Mouse (Mus musculus): ENCODE data around the gene Myoz1. TPM values are rescaled to one million over a fixed set of nuclear protein-coding genes. Genes with fewer than 3 reads are reported as not detected.
"Not testable (repeated sequence)": the region's sequence is repeated elsewhere in the genome, so short reads cannot be mapped to it uniquely, and the experiment has no call there.

Gene Myoz1
- polyA plus RNA-seq, 1 experiment from 2014 or later: 0.26 TPM

DNA sequence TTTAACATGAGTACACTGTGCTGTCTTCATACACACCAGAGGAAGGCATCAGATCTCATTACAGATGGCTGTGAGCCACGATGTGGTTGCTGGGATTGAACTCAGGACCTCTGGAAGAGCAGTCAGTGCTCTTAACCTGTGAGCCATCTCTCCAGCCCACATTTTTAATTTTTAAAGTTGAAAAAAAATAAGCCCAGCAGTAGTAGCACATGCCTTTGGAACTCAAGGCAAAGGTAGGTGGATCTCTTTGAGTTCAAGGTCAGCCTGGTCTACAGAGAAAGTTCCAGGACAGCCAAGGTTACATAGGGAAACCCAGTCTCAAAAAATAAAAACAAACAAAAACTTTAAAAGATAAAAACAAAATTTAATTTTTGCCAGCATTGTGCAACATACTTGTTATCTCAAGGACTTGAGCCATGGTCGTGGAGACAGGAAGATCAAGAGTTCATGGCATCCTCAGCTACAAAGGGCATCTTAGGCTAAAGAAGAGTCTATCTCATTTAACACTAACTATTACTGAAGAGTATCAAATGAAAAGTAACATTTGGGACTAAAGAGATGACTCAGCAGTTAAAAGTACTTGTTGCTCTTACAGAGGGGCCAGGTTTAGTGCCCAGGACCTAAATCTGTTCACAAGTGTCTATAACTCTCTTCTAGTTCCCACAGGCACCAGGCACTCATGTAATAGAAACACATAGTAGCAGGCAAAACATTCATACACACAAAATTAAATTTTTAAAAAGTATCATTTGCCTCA, 18.3 kb downstream of the Myoz1 start:
- no peaks in the 10 kb centered on the region for H3K36me3 ChIP-seq (ENCODE audit: control insufficient read depth, insufficient read depth, low read length)
- H3K27me3 ChIP-seq (ENCODE audit: control insufficient read depth, insufficient read depth, low read length): no peaks in the 10 kb centered on the region
- no peak overlapping the region for H3K9ac ChIP-seq (ENCODE audit: low read length)
- 93% methylated on average over 2 of the region's 2 CpGs for WGBS
- no peak for DNase-seq (ENCODE audit: low spot score, missing footprints)
- H3K9me3 ChIP-seq (ENCODE audit: control insufficient read depth, low read length): no peaks in the 10 kb centered on the region
- H3K4me1 ChIP-seq (ENCODE audit: control insufficient read depth, insufficient read depth, low read length): no peaks in the 10 kb centered on the region
- H3K4me3 ChIP-seq (ENCODE audit: low read depth, low read length): no peak overlapping the region
- no peak overlapping the region for H3K4me2 ChIP-seq
- no peak for ATAC-seq (ENCODE audit: low FRiP score)
- no peak overlapping the region for H3K27ac ChIP-seq (ENCODE audit: low read depth, low read length)

DNA sequence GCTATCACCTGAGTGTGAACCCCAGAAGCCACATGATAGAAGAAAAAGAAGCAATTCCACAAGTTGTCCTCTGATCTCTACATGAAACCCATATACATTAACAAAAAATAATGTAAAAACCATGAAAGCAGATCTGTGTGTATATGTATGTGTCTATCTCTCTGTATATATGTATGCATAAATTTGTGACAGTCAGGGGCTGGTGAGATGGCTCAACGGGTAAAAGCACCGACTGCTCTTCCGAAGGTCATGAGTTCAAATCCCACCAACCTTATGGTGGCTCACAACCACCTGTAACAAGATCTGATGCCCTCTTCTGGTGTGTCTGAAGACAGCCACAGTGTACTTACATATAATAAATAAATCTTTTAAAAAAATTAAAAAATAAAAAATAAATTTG, 19.4 kb downstream of the Myoz1 start:
- H3K36me3 ChIP-seq (ENCODE audit: control insufficient read depth, insufficient read depth, low read length); H3K9ac ChIP-seq (ENCODE audit: low read length); DNase-seq (ENCODE audit: low spot score, missing footprints); H3K4me1 ChIP-seq (ENCODE audit: control insufficient read depth, insufficient read depth, low read length); ATAC-seq (ENCODE audit: low FRiP score); H3K27ac ChIP-seq (ENCODE audit: low read depth, low read length); H3K27me3 ChIP-seq (ENCODE audit: control insufficient read depth, insufficient read depth, low read length); H3K4me3 ChIP-seq (ENCODE audit: low read depth, low read length); H3K4me2 ChIP-seq; H3K9me3 ChIP-seq (ENCODE audit: control insufficient read depth, low read length): not testable (repeated sequence)
- WGBS: 95% methylated on average over 3 of the region's 3 CpGs

- DNase-seq (ENCODE audit: low spot score, missing footprints): no peak
- H3K4me3 ChIP-seq (ENCODE audit: low read depth, low read length): no peak overlapping the region
- WGBS: 98% methylated on average over 2 of the region's 2 CpGs
Observed at GRCm38 (mm10) chr14:20635546-20635945, 20.8 kb downstream of the Myoz1 start.

GRCm38 (mm10) chr14:20631253-20631652, 25.1 kb downstream of the Myoz1 start:
- H3K36me3 ChIP-seq (ENCODE audit: control insufficient read depth, insufficient read depth, low read length): no peaks in the 10 kb centered on the region
- no peaks in the 10 kb centered on the region for H3K9me3 ChIP-seq (ENCODE audit: control insufficient read depth, low read length)
- H3K4me2 ChIP-seq: no peak overlapping the region
- no peaks in the 10 kb centered on the region for H3K4me1 ChIP-seq (ENCODE audit: control insufficient read depth, insufficient read depth, low read length)
- no peaks in the 10 kb centered on the region for H3K27me3 ChIP-seq (ENCODE audit: control insufficient read depth, insufficient read depth, low read length)
- H3K4me3 ChIP-seq (ENCODE audit: low read depth, low read length): no peak overlapping the region
- no peak overlapping the region for H3K9ac ChIP-seq (ENCODE audit: low read length)
- WGBS: 78% methylated on average over 4 of the region's 4 CpGs
- DNase-seq (ENCODE audit: low spot score, missing footprints) (no peak), ATAC-seq (ENCODE audit: low FRiP score) (no peak)
- H3K27ac ChIP-seq (ENCODE audit: low read depth, low read length): no peak overlapping the region

More at GRCm38 (mm10) chr14:20635546-20635945, 20.8 kb downstream of the Myoz1 start:
- Histone ChIP-seq H3K36me3 (ENCODE audit: control insufficient read depth, insufficient read depth, low read length) (no peaks in the 10 kb centered on the region), H3K4me2 (no peak overlapping the region), H3K4me1 (ENCODE audit: control insufficient read depth, insufficient read depth, low read length) (no peaks in the 10 kb centered on the region), H3K9me3 (ENCODE audit: control insufficient read depth, low read length) (no peaks in the 10 kb centered on the region), H3K9ac (ENCODE audit: low read length) (no peak overlapping the region), H3K27me3 (ENCODE audit: control insufficient read depth, insufficient read depth, low read length) (no peaks in the 10 kb centered on the region), H3K27ac (ENCODE audit: low read depth, low read length) (no peak overlapping the region)
- ATAC-seq (ENCODE audit: low FRiP score): no peak

GRCm38 (mm10) chr14:20626971-20627370, 29.4 kb downstream of the Myoz1 start:
- ATAC-seq (ENCODE audit: low FRiP score) (no peak), DNase-seq (ENCODE audit: low spot score, missing footprints) (no peak)
- 88% methylated on average over 3 of the region's 3 CpGs for WGBS
- no peak overlapping the region for H3K9ac ChIP-seq (ENCODE audit: low read length)
- H3K27ac ChIP-seq (ENCODE audit: low read depth, low read length): no peak overlapping the region
- H3K4me3 ChIP-seq (ENCODE audit: low read depth, low read length): no peak overlapping the region
- H3K36me3 ChIP-seq (ENCODE audit: control insufficient read depth, insufficient read depth, low read length): no peaks in the 10 kb centered on the region
- no peaks in the 10 kb centered on the region for H3K9me3 ChIP-seq (ENCODE audit: control insufficient read depth, low read length)
- H3K4me2 ChIP-seq: no peak overlapping the region
- no peaks in the 10 kb centered on the region for H3K4me1 ChIP-seq (ENCODE audit: control insufficient read depth, insufficient read depth, low read length)
- no peaks in the 10 kb centered on the region for H3K27me3 ChIP-seq (ENCODE audit: control insufficient read depth, insufficient read depth, low read length)

DNA sequence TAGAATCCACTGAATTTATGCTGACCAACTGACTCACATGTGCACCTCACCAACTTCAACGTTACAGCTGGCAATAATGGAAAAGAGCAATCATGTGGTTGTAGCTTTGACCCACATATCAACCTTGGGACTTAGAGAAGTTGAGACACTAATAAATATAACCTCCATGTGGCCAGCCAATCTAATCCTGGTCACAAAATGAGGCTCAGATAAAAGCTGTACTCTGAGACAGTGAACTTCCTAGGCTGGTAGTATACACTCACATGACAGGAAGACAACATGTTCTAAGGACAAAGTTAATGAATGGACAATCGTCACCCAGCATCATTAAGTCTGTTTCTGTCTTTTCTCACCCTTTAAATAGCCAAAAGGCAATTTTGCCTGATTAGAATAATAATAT, 29.9 kb downstream of the Myoz1 start:
- ATAC-seq (ENCODE audit: low FRiP score) (no peak), DNase-seq (ENCODE audit: low spot score, missing footprints) (no peak)
- H3K4me1 ChIP-seq (ENCODE audit: control insufficient read depth, insufficient read depth, low read length): no peaks in the 10 kb centered on the region
- no peak overlapping the region for H3K27ac ChIP-seq (ENCODE audit: low read depth, low read length)
- H3K27me3 ChIP-seq (ENCODE audit: control insufficient read depth, insufficient read depth, low read length): no peaks in the 10 kb centered on the region
- no peaks in the 10 kb centered on the region for H3K9me3 ChIP-seq (ENCODE audit: control insufficient read depth, low read length)
- H3K4me3 ChIP-seq (ENCODE audit: low read depth, low read length): no peak overlapping the region
- WGBS: 97% methylated on average over 2 of the region's 2 CpGs
- H3K4me2 ChIP-seq: no peak overlapping the region
- H3K36me3 ChIP-seq (ENCODE audit: control insufficient read depth, insufficient read depth, low read length): no peaks in the 10 kb centered on the region
- no peak overlapping the region for H3K9ac ChIP-seq (ENCODE audit: low read length)

DNA sequence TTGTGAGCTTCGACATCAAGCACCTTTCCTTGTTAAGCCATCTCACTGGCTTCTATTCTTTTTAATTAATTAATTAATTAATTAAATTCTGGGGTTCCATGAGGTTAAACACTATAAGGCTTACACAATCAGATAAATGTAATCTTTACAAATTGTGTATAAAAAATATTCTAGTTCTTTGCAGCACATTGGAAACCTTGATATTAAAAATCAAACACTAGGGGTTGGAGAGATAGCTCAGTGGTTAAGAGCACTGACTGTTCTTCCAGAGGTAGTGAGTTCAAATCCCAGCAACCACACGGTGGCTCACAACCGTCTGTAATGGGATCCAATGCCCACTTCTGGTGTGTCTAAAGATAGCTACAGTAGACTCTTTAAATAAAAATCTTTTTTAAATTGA, 33.4 kb downstream of the Myoz1 start:
- ATAC-seq (ENCODE audit: low FRiP score): no peak
- 97% methylated on average over 3 of the region's 3 CpGs for WGBS
- Histone ChIP-seq H3K9ac (ENCODE audit: low read length) (no peak overlapping the region), H3K4me3 (ENCODE audit: low read depth, low read length) (no peak overlapping the region), H3K4me2 (no peak overlapping the region), H3K27ac (ENCODE audit: low read depth, low read length) (no peak overlapping the region), H3K27me3 (ENCODE audit: control insufficient read depth, insufficient read depth, low read length) (no peaks in the 10 kb centered on the region), H3K4me1 (ENCODE audit: control insufficient read depth, insufficient read depth, low read length) (no peaks in the 10 kb centered on the region), H3K36me3 (ENCODE audit: control insufficient read depth, insufficient read depth, low read length) (no peaks in the 10 kb centered on the region), H3K9me3 (ENCODE audit: control insufficient read depth, low read length) (no peaks in the 10 kb centered on the region)
- DNase-seq (ENCODE audit: low spot score, missing footprints): no peak

- no peaks in the 10 kb centered on the region for H3K36me3 ChIP-seq (ENCODE audit: control insufficient read depth, insufficient read depth, low read length)
- no peak for ATAC-seq (ENCODE audit: low FRiP score)
- DNase-seq (ENCODE audit: low spot score, missing footprints): no peak
- 90% methylated on average over 2 of the region's 2 CpGs for WGBS
- H3K9ac ChIP-seq (ENCODE audit: low read length): no peak overlapping the region
- no peak overlapping the region for H3K4me2 ChIP-seq
- no peaks in the 10 kb centered on the region for H3K27me3 ChIP-seq (ENCODE audit: control insufficient read depth, insufficient read depth, low read length)
- H3K9me3 ChIP-seq (ENCODE audit: control insufficient read depth, low read length): no peaks in the 10 kb centered on the region
- H3K4me1 ChIP-seq (ENCODE audit: control insufficient read depth, insufficient read depth, low read length): no peaks in the 10 kb centered on the region
- H3K4me3 ChIP-seq (ENCODE audit: low read depth, low read length): no peak overlapping the region
- no peak overlapping the region for H3K27ac ChIP-seq (ENCODE audit: low read depth, low read length)
Observed at GRCm38 (mm10) chr14:20622412-20622811, 33.9 kb downstream of the Myoz1 start.

GRCm38 (mm10) chr14:20621903-20622302, 34.4 kb downstream of the Myoz1 start:
- ATAC-seq (ENCODE audit: low FRiP score): no peak
- WGBS: 85% methylated on average over 2 of the region's 2 CpGs

More at GRCm38 (mm10) chr14:20621903-20622302, 34.4 kb downstream of the Myoz1 start:
- H3K9me3 ChIP-seq (ENCODE audit: control insufficient read depth, low read length): no peaks in the 10 kb centered on the region
- DNase-seq (ENCODE audit: low spot score, missing footprints): no peak
- no peaks in the 10 kb centered on the region for H3K4me1 ChIP-seq (ENCODE audit: control insufficient read depth, insufficient read depth, low read length)
- H3K9ac ChIP-seq (ENCODE audit: low read length): no peak overlapping the region
- H3K4me2 ChIP-seq: no peak overlapping the region
- H3K27me3 ChIP-seq (ENCODE audit: control insufficient read depth, insufficient read depth, low read length): no peaks in the 10 kb centered on the region
- H3K4me3 ChIP-seq (ENCODE audit: low read depth, low read length): no peak overlapping the region
- H3K36me3 ChIP-seq (ENCODE audit: control insufficient read depth, insufficient read depth, low read length): no peaks in the 10 kb centered on the region
- H3K27ac ChIP-seq (ENCODE audit: low read depth, low read length): no peak overlapping the region
